Mouse (Mus musculus) fibroblast of lung, adult 2 months (primary cell): ENCODE results near the gene Preb.

Experiments
- DNase-seq: peaks from one replicate; pipeline ENCODE4 v3.0.0-alpha.2; 2011; ENCODE audit warnings: low read depth

Preb gene

DNA sequence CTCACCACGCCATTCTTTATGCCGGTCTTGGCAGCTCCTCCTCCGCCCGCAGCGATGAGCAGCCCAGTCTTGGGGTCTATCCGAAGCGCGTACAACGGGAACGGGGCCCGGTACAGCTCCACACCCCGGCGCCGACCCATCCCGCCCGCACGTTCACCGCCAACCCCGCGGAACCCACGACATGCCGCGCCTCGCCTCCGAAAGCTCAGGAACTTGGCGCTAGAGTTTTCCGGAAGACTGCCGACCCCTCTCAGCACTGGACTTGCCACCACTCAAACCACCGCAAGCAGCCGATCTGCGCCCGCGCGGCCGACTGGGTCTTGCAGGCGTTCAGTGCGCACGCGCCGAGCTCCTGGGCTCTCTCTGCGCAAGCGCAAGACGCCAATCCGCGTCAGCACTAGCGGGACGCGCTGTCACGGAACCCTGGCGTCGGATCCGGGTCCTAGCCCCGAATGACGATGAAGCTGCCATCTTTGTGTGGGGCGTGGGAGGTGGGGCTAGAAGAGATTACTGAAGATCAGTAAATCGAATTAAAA is at the start of gene Preb:
Gene Preb, minus strand, starts transcription at position 396 of the 536 bp plus-strand sequence.
- DNase-seq, result peak; percentile 93

GRCm38 (mm10) chr5:31004184-31004583 is 44.0 kb upstream of the Preb start:
- peak; percentile 61 for DNase-seq

GRCm38 (mm10) chr5:31001560-31001959 is 41.4 kb upstream of the Preb start:
- DNase-seq, result no peak

DNA sequence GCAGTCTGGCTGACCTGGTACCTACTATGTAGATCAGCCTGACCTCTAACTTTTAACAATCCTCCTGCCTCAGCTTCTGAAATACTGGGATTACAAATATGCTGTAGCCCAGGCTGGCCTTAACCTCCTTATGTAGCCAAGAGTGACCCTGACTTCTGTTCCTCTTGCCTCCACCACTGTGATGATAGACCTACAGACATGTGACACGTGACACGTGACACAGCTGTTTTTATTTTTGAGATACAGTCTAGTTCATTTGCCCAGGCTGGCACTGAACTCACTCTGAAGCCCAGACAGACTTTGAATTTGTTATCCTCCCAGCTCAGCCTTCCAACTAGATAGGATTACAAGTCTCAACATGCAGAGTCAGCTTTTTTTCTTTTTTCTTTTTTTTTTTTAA is 40.8 kb upstream of the Preb start:
- DNase-seq, result no peak

- peak; percentile 53 for DNase-seq
These were observed 40.0 kb upstream of the Preb start for GRCm38 (mm10) chr5:31000122-31000521.

- no peak for DNase-seq
These were observed 39.2 kb upstream of the Preb start for GRCm38 (mm10) chr5:30999324-30999723.

DNA sequence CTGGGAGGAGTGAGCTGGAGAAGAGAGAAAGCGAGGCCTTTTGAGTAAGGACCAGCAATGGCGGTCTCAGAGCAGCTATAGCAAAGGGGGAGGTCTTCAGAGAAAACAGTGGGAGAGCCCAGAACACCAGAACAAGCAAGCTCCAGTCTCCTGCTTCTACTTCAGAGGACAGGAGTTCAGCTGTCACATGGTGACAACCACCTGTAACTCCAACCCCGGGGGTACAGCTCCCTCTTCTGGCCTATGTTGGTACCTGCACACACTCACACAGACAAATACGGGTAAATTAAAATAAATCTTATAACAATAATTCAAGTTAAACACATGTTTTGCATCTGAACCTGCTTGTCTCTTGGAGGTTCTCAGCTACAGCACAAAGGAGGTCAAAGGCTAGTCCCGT is 38.1 kb upstream of the Preb start:
- no peak for DNase-seq

DNA sequence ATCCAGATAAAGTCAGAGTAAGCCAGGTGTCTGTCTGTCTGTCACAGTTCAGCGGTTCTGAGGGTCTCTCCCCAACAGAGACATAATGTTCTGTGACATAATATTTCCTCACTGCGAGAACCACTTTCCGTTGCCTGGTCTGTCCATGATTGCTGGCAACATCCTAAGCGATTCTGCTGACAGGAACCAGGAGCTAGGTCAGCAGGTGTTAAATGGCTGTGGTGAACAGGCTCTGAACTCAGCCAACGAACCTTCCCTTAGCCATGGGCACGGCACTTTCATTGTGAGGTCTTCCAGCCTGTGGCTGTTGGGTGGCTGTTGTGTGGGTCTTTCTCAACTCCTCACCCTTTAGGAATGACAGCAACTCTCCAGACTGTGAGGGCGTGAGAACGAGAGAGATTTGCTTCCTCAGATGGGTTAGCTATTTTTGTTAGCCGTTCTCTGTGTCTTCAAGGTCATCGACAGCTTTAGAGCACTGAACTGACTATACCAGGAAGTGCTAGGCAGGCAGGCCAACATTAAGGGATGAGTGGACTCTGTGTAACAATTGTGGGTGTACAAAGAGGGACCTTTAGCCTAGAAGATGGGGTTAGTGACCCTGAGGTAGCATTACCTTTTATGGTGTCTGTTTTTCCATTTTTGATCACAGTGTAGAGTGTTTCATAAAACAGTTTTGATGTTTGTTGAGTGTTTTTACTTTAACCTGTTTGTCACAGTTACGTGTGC is 34.9 kb upstream of the Preb start:
- no peak for DNase-seq

DNA sequence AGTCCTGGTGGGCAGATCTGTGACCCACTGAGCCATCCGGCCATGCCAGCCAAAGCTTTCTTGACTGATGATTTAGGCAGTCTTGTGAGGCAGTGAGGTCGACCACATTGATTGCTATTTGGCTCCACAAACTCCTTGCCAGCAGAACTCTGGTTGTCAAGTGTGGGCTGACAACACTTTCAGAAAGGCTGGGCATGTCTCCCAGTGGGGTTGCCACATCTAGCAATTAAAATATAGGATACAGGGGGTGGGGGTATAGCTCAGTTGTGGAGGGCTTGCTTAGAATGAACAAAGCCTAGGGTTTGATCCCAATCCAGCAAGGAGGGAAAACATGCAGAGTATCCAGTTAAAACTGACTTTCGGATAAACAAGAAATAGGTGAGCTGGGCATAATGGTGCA is 33.9 kb upstream of the Preb start:
- no peak for DNase-seq

- no peak for DNase-seq
These were observed 33.0 kb upstream of the Preb start for GRCm38 (mm10) chr5:30992980-30993676.

DNA sequence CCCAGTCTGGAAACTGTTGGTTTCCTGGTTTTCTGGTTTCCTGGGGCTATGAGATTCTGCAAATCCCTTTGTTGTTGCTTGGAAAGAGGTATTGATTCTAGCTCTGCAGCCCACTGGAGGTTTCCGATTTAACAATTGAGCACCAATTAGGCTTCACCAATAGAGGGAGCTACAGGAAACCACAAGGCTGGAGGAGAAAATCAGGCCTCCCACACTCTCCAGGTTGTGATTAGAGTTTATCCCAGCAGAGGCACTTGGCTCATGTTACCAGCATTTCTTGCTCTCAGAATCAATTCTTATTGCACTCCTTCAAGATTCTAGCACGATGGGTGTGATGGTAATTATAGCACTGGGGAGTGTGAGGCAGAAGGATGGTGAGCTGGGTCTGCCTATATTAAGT is 22.2 kb upstream of the Preb start:
- DNase-seq, result no peak

DNA sequence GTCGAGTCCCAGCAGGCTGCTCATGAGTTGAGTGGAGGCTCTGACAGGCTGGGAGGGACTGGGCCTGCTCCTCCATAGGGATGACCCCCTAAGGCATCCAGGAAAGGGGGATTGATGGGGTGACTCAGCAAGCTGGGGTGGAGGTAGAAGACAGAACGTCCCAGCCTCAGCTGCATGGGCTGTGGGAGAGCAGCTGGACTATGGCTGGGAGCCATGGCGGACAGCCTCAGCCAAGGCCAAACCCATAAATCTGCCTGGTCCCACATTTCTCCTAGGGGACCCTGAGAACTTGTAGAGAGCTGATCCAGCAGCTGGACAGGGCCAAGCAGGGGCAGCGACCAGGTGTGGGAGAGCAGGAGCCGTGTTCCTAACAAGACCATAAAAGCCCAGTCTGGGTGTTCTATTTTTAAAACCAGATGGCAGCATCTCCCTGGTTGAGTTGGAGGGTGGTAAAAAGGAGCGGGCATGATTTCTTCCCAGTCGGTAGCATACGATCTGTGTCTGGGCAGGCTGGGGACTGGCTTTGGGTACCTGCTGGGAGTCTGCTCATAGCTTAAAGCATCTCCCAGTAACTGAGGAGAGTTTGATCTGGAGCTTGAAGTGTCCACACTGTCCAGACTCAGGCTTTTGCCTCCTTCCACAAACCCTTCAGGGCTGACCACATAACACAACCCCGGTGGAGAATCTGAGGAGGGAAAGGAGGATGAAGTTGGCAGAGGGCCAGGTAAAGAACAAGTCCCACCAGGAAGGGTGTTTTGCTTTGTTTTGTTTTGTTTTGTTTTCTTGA is 14.9 kb upstream of the Preb start:
- no peak for DNase-seq

- DNase-seq, result no peak
These were observed 9.3 kb upstream of the Preb start for GRCm38 (mm10) chr5:30969440-30969839.

GRCm38 (mm10) chr5:30968416-30968815 is 8.3 kb upstream of the Preb start, which contains the start of gene Tcf23:
TSS of gene Tcf23 (plus strand) at chr5:30968662.
- no peak for DNase-seq

GRCm38 (mm10) chr5:30966189-30966588 is 6.0 kb upstream of the Preb start:
- DNase-seq, result no peak

GRCm38 (mm10) chr5:30963916-30964315 is 3.8 kb upstream of the Preb start:
- no peak for DNase-seq

DNA sequence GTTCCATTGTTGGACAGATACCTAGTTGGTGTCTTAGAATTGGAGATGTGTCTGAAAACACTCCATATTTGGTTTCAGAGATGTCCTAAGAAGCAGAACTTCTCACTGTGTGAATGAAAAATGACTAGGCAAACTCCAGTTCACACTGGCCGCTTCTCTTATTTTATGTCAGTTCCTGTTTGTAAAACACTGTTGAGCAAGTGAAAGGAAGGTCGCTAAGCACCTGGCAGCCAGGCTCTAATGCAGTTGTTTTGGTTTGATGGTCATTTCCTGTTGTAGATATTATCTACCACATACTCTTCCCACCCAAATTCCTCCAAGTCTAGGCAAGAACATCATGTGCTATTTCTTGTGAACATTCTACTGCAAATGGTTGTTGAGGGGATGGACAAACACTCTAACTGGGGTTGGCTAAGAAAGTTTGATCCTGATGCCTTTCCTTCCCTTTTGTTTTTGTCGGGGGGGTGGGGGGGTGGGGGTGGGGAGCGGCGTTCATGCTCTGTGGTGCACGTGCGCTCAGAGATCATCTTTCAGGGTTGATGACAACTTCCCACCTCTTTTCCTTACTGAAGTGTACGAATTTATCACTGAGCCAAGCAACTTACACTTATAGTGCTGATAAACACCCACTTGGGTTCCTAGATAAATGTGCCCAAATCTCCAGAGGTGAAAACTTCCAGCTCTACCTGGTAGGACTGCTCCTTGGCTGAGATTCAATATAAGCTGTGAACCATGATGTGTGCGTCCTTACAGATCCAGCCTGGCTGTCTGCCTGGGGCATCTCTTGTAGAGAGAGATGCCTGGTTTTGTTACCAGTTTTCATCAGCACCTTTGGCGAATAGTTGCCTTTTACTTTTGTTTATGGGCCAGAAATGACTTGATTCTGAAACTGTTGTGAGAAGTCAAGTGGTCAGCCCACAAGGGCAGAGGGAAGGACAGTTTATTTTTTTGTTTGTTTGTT is 1.7 kb upstream of the Preb start:
- DNase-seq, result no peak

DNA sequence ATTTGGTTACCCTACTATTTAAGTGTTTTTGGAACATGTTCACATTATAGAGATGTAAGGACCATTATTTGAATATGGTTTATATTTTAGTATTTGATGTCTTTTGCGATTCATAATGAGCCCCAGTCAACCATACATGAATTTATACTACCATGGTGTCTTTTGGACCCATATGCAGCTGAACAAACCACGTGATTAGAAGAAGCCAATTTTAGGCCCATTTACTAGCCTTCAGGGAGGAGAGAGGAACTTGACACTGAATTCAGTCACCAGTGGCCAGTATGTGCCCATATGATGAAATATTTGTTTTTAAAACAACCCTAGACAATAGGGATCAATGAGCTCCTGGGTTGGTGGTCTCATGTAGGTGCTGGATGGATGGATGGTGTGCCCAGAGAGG is 653 bp upstream of the Preb start:
- no peak for DNase-seq

DNA sequence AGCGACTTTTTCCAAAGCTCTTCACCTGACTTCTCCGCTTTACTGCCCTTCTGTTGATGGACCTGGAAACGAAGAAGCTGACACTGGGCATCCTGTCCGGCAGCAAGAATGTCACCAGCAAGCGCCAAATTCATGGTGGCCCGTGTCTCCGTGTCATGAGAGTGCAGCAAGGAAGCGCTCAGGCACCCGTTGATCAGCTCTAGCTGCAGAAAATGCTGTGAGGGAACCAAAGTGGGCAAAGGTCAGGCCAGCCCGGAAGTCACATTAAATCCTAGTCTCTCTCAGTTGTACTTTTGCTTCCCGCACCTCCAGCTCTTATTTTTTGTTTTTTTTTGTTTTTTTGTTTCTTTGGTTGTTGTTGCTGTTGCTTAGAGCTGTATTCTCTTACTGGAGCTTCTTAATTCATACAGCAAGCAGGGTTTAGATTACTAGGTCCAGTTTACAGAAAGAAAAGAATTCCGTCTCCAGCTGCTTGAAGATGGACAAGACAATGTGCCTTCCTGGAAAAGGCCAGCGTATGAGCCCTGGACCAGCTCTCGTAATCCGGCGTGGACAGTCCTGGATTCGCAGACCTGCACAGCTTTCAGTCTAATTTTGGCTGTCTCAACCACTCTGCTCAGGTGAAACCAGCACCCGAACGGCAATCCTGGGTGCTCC is 835 bp downstream of the Preb start:
- DNase-seq, result no peak

- DNase-seq, result no peak
These were observed 2.3 kb downstream of the Preb start for GRCm38 (mm10) chr5:30957891-30958290.

DNA sequence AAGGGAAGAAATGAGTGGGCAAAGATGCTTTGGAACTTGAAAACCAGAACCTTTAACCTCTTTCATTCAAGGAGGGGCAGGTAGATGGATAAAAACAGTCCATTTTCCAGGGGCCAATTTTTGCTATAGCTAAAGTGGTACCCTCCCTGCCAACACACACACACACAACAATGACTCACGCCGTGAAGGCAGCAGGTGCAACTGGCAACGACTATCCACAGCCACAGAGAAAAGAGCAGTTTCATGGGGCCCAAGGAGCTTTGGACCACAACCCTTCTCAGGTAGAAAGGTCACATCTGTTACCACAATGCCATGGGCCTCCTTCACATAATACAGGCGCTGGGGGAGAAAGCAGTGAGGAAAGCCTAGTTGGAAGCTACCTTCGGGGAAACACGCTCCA is 4.4 kb downstream of the Preb start:
- no peak for DNase-seq
